Mouse (Mus musculus) brain, embryonic 14.5 days (tissue): ENCODE measurements around the gene Gnl1.

Experiments used
- CTCF ChIP-seq: fragments of 200-500 bp; IDR thresholded peaks from 2 replicates; pipeline ENCODE4 v1.5.1; 2012; ENCODE audit warnings: inconsistent platforms, mild to moderate bottlenecking, moderate library complexity, borderline replicate concordance; ENCODE audit not compliant: insufficient read depth, insufficient read length; ENCODE audit errors: extremely low read depth
- POLR2A ChIP-seq: fragments of 200-500 bp; IDR thresholded peaks from 2 replicates; pipeline ENCODE4 v1.6.1; 2012; ENCODE audit warnings: mild to moderate bottlenecking, inconsistent platforms, borderline replicate concordance; ENCODE audit not compliant: poor library complexity, insufficient read depth, insufficient read length, severe bottlenecking; ENCODE audit errors: extremely low read depth

DNA sequence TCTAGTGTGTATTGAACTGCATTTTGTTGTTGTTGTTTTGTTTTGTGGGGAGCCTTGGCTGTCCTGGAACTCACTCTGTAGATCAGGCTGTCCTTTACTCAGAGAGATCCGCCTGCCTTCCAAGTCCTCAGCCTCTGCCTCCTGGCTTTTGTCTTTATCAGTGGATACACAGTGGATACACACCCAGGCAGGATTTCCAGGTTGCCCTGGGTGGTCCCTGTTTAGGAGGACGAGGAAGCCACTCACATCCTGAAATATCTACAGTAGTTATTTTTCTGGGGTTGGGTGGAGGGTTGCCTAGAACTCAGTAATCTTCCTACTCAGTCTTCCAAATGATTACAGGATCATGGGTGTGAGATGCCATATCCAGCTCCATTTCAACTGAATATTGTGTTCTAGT is 39.3 kb downstream of the Gnl1 start:
- TF ChIP-seq CTCF: no peak
- TF ChIP-seq POLR2A: no peak
